Comparison of ENCODE assay signal across 17 mouse cellular contexts in genomic region chr5:73012884-73013610, GRCm38 (mm10). TPM values are rescaled to one million over a fixed set of nuclear protein-coding genes. Genes with fewer than 3 reads are reported as not detected.
DNase-seq lines count a peak whose midpoint lies in the region; ATAC-seq and TF ChIP-seq lines count a peak whose summit lies in the region.
"Not testable (repeated sequence)": the region's sequence is repeated elsewhere in the genome, so short reads cannot be mapped to it uniquely, and the experiment has no call there.
"Had no signal": no experiment of that assay in that cellular context is flagged by ENCODE, and none has a peak within 500 bp of the region (broad histone marks: within the 10 kb centered on the region; RNA-seq: fewer than 3 reads in every experiment).

No protein-coding gene starts in this region.

- not testable (repeated sequence) for H3K4me1 ChIP-seq in heart, adult 2 months (ENCODE audit: control insufficient read depth, insufficient read depth, low read length); hindbrain, embryonic 12.5 days; liver, embryonic 13.5 days (replicated peaks); midbrain, embryonic 12.5 days
- H3K4me1 ChIP-seq in kidney, embryonic 15.5 days, result peaks cover 14% of the 10 kb centered on the region

- not testable (repeated sequence) for TF ChIP-seq POLR2A in heart, adult 2 months (IDR thresholded peaks at IDR 0.05; ENCODE audit: insufficient read depth, low read depth, low read length)

- intact Hi-C loops in heart, adult 2 months (cut with DNase I), result not testable (repeated sequence)

- peak; percentile 5 for DNase-seq in R1 (ENCODE audit: low read depth, low spot score)
- not testable (repeated sequence) for DNase-seq in heart, adult 2 months; liver, embryonic 13.5 days
- DNase-seq in retina, embryonic 14.5 days (ENCODE audit: low spot score), result peak; percentile 33

- not testable (repeated sequence) for TF ChIP-seq CTCF in heart, adult 2 months (IDR thresholded peaks at IDR 0.05)

- 0 out of 2 replicates have a peak, but pooled peaks have one; percentile 34 for ATAC-seq in erythroid progenitor cell, adult 5-6 weeks (replicated peaks; ENCODE audit: low FRiP score, poor library complexity, severe bottlenecking)
- ATAC-seq in hindbrain, embryonic 12.5 days (ENCODE audit: low FRiP score), result peak; percentile 53; the same call in 1 of the 2 replicates
- ATAC-seq in kidney, embryonic 15.5 days (replicated peaks; ENCODE audit: low FRiP score), result peak; percentile 18; the same call in 1 of the 2 replicates
- not testable (repeated sequence) for ATAC-seq in liver, embryonic 13.5 days (ENCODE audit: low read depth)
- peak; percentile 72 for ATAC-seq in midbrain, embryonic 12.5 days (ENCODE audit: low FRiP score, low read depth)

- not testable (repeated sequence) for H3K4me3 ChIP-seq in heart, adult 2 months; liver, embryonic 13.5 days (replicated peaks)
- peak overlapping the region; percentile 39 for H3K4me3 ChIP-seq in hindbrain, embryonic 12.5 days
- H3K4me3 ChIP-seq in kidney, embryonic 15.5 days (replicated peaks), result peak overlapping the region; percentile 47
- peak overlapping the region; percentile 44 for H3K4me3 ChIP-seq in midbrain, embryonic 12.5 days

- not testable (repeated sequence) for H3K36me3 ChIP-seq in heart, adult 2 months (ENCODE audit: control insufficient read depth, insufficient read depth, low read length); hindbrain, embryonic 12.5 days; kidney, embryonic 15.5 days; liver, embryonic 13.5 days; midbrain, embryonic 12.5 days

- H3K27ac ChIP-seq in heart, adult 2 months; hindbrain, embryonic 12.5 days; kidney, embryonic 15.5 days; liver, embryonic 13.5 days; midbrain, embryonic 12.5 days (replicated peaks): not testable (repeated sequence)

- H3K4me2 ChIP-seq in hindbrain, embryonic 12.5 days (replicated peaks), result peak overlapping the region; percentile 73
- H3K4me2 ChIP-seq in kidney, embryonic 15.5 days, result peak overlapping the region; percentile 86
- H3K4me2 ChIP-seq in liver, embryonic 13.5 days, result peak overlapping the region; percentile 58
- peak overlapping the region; percentile 65 for H3K4me2 ChIP-seq in midbrain, embryonic 12.5 days (replicated peaks)

- not testable (repeated sequence) for TF ChIP-seq EP300 in heart, adult 2 months (IDR thresholded peaks at IDR 0.05; ENCODE audit: insufficient read depth, low read depth, low read length)

- H3K9ac ChIP-seq in heart, adult 2 months (ENCODE audit: low read depth, low read length), result peak overlapping the region; percentile 72
- not testable (repeated sequence) for H3K9ac ChIP-seq in hindbrain, embryonic 12.5 days; kidney, embryonic 15.5 days; liver, embryonic 13.5 days; midbrain, embryonic 12.5 days (replicated peaks)

- H3K9me3 ChIP-seq in hindbrain, embryonic 12.5 days (replicated peaks); kidney, embryonic 15.5 days (replicated peaks); liver, embryonic 13.5 days (replicated peaks); midbrain, embryonic 12.5 days: not testable (repeated sequence)

- H3K27me3 ChIP-seq in heart, adult 2 months (ENCODE audit: control insufficient read depth, insufficient read depth, low read length), result not testable (repeated sequence)
- peaks cover 35% of the 10 kb centered on the region for H3K27me3 ChIP-seq in hindbrain, embryonic 12.5 days
- H3K27me3 ChIP-seq in kidney, embryonic 15.5 days, result peaks cover 47% of the 10 kb centered on the region
- H3K27me3 ChIP-seq in liver, embryonic 13.5 days, result peaks cover 63% of the 10 kb centered on the region
- H3K27me3 ChIP-seq in midbrain, embryonic 12.5 days, result peaks cover 38% of the 10 kb centered on the region

- 21% methylated on average over 27 of the region's 27 CpGs for WGBS in heart, adult 2 months
- WGBS in hindbrain, embryonic 12.5 days, result 21% methylated on average over 23 of the region's 27 CpGs
- WGBS in kidney, embryonic 15.5 days, result 25% methylated on average over 22 of the region's 27 CpGs
- 20% methylated on average over 23 of the region's 27 CpGs for WGBS in liver, embryonic 13.5 days (ENCODE audit: insufficient replicate concordance)
- WGBS in midbrain, embryonic 12.5 days, result 22% methylated on average over 23 of the region's 27 CpGs

- H3K79me2 ChIP-seq in heart, adult 2 months (replicated peaks; ENCODE audit: control insufficient read depth, insufficient read depth, low read length), result not testable (repeated sequence)

RNA-seq across cellular contexts. Expression of gene Slc10a4, which starts 6.4 kb away (rescaled TPM):
- total RNA-seq in erythroid progenitor cell, adult 5-6 weeks (2015; ENCODE audit: low replicate concordance), result not detected in 2 replicates
- total RNA-seq in erythroid progenitor cell, adult 5-6 weeks (2017; ENCODE audit: low replicate concordance), result not detected in 2 replicates
- total RNA-seq in heart, adult 2 months (2021), result under 1 TPM in 1 of 2 experiments, not detected in 1; 0.16 TPM
- polyA plus RNA-seq in heart, adult 2 months (2012; rRNA removed), result 0.37 and 0.76 TPM in 2 replicates
- polyA plus RNA-seq in hindbrain, embryonic 12.5 days (2016; fragmentation: Nextera tagmentation; extraction: Ambion mirVana), result 24.8 and 25.5 TPM in 2 replicates
- 1.9 and 4.3 TPM in 2 replicates for polyA plus RNA-seq in kidney, embryonic 15.5 days (2015; fragmentation: Nextera tagmentation; extraction: Ambion mirVana)
- polyA plus RNA-seq in liver, embryonic 13.5 days (2015; fragmentation: Nextera tagmentation; extraction: Ambion mirVana), result 0.06 and 0.10 TPM in 2 replicates
- polyA plus RNA-seq in midbrain, embryonic 12.5 days (2016; fragmentation: Nextera tagmentation; extraction: Ambion mirVana), result 15.0 and 16.4 TPM in 2 replicates
- total RNA-seq: gastrocnemius, adult 8-10 months; heart, postnatal 10 days had no signal
- polyA plus RNA-seq: erythroblast, embryonic 14.5 days; liver, postnatal 0 days had no signal

RNA-seq across cellular contexts. Expression of gene Gm10135, which starts 38.5 kb away (rescaled TPM):
- total RNA-seq in erythroid progenitor cell, adult 5-6 weeks (2015; ENCODE audit: low replicate concordance), result not detected in 2 replicates
- not detected in 2 replicates for total RNA-seq in erythroid progenitor cell, adult 5-6 weeks (2017; ENCODE audit: low replicate concordance)
- not detected for total RNA-seq in heart, adult 2 months (2021)
- not detected in 2 replicates for polyA plus RNA-seq in heart, adult 2 months (2012; rRNA removed)
- not detected in 2 replicates for polyA plus RNA-seq in hindbrain, embryonic 12.5 days (2016; fragmentation: Nextera tagmentation; extraction: Ambion mirVana)
- not detected in 2 replicates for polyA plus RNA-seq in kidney, embryonic 15.5 days (2015; fragmentation: Nextera tagmentation; extraction: Ambion mirVana)
- not detected in 2 replicates for polyA plus RNA-seq in liver, embryonic 13.5 days (2015; fragmentation: Nextera tagmentation; extraction: Ambion mirVana)
- not detected in 2 replicates for polyA plus RNA-seq in midbrain, embryonic 12.5 days (2016; fragmentation: Nextera tagmentation; extraction: Ambion mirVana)
- total RNA-seq: adrenal gland, postnatal 25 days; ES-E14; gastrocnemius, adult 8-10 months; heart, postnatal 10 days; layer of hippocampus, adult 2 months; left cerebral cortex, adult 8-10 months had no signal
- polyA plus RNA-seq: erythroblast, embryonic 14.5 days; kidney, adult 2 months; liver, postnatal 0 days had no signal
